Mouse (Mus musculus) splenic B cell, adult 2 months (primary cell): ENCODE measurements around the gene Fstl1.

ENCODE experiments used
- DNase-seq: peaks from one replicate; pipeline ENCODE4 v3.0.0-alpha.2; 2011; ENCODE audit warnings: low read depth, low spot score
- H3K27me3 ChIP-seq: 2 replicates; pipeline ENCODE4 v1.6.1; 2012; ENCODE audit warnings: mild to moderate bottlenecking, low read length, moderate library complexity, mixed read lengths; ENCODE audit not compliant: control insufficient read depth, poor library complexity, insufficient read depth, severe bottlenecking
- H3K36me3 ChIP-seq: 2 replicates; pipeline ENCODE4 v1.6.1; 2012; ENCODE audit warnings: mild to moderate bottlenecking, low read length, moderate library complexity, mixed read lengths; ENCODE audit not compliant: control insufficient read depth, poor library complexity, insufficient read depth, severe bottlenecking

Fstl1 gene

DNA sequence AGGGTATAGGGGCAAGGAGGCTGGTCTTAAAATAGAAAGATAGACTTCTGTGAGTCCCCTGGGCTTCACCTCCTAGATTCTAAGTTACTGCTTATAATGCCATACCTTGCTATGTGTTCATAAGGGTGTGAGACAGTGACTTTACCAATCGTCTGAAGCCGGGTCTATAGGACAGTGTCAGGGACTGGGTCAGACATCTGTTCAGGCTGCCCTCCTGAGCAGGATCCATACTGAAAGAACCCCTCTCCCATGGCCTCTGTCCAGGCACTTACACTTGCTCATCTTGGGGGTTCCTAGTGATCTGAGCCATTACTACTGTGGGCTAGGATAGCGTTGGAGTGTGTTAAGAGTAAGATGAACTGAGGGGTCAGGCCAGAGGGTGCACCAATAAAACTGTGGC is 49.6 kb downstream of the Fstl1 start:
- Histone ChIP-seq H3K36me3 (no peaks in the 10 kb centered on the region), H3K27me3 (no peaks in the 10 kb centered on the region)
- DNase-seq = no peak

DNA sequence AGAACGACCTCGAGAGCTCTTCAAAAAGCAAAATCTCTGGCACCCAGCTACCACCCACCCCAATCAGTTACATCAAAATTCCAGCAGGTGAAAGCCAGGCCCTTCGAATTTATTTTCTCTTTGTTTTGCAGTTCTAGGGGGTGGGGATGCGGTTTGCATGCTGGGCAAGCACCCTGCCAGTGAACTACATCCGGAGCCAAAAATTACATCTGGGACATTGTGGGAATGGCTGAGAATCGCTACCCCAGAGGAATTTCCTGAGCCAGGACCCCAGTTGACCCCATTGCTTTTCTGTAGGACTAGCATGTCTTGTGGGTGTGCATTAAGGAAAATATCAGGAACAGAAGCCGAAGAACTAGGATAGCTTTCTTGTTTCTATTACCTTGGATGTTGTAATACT is 54.4 kb downstream of the Fstl1 start:
- Histone ChIP-seq H3K27me3 (no peaks in the 10 kb centered on the region), H3K36me3 (no peaks in the 10 kb centered on the region)
- DNase-seq = no peak

DNA sequence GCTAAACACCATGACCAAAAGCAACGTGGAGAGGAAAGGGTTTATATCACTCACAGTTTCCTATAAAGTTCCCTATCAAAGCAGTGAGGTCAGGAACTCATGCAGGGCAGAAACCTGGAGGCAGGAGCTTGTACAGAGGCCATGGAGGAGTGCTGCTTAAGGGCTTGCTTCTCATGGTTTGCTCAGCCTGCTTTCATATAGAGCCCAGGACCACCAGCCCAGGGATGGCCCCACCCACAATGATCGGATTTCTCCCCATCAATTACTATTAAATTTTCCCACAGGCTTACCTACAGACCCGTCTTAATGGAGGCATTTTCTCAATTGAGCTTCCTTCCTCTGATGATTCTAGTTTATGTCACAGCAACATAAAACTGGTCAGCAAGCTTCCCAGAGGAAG is 60.9 kb downstream of the Fstl1 start:
- no peak for DNase-seq
- Histone ChIP-seq H3K36me3 (no peaks in the 10 kb centered on the region), H3K27me3 (no peaks in the 10 kb centered on the region)

DNA sequence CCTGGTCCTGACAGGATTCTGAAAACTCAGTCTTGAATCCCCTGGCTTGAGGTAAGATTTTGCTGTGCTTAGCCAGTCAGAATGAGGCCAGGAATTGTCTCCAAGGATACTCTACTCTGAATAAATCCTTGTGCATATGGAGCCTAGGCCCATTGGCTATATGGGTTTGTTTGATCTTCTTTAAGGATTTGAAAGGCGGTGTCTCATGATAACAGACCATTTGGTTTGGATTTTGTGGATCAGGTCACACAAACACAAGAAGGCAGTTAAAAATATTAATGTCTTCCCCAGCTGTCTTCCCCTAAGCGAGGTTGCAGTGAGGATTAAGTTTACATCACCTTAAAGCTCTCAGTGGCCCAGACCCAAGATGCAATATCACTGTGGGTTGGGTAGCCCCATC is 65.8 kb downstream of the Fstl1 start:
- Histone ChIP-seq H3K36me3 (no peaks in the 10 kb centered on the region), H3K27me3 (no peaks in the 10 kb centered on the region)
- DNase-seq = no peak

DNA sequence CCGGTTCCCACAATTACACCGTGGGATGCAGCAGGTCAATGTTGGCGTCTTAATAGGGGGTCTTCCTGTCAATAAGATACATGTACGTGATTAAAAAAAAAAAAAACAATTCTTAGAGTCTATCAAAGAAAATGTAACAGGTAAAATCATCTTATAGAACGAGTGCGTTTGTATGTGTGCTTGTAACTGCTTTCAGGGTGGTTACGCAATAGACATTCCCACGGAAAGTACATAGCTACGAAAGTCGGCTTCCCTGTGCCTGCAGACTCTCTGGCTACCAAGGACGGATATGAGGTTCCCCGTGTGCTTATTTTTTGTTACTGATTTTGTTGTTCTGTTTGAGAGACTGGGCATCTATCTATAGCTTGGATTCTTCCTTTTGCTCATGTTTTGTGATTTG is 67.1 kb downstream of the Fstl1 start:
- DNase-seq = no peak
- Histone ChIP-seq H3K36me3 (no peaks in the 10 kb centered on the region), H3K27me3 (no peaks in the 10 kb centered on the region)

DNA sequence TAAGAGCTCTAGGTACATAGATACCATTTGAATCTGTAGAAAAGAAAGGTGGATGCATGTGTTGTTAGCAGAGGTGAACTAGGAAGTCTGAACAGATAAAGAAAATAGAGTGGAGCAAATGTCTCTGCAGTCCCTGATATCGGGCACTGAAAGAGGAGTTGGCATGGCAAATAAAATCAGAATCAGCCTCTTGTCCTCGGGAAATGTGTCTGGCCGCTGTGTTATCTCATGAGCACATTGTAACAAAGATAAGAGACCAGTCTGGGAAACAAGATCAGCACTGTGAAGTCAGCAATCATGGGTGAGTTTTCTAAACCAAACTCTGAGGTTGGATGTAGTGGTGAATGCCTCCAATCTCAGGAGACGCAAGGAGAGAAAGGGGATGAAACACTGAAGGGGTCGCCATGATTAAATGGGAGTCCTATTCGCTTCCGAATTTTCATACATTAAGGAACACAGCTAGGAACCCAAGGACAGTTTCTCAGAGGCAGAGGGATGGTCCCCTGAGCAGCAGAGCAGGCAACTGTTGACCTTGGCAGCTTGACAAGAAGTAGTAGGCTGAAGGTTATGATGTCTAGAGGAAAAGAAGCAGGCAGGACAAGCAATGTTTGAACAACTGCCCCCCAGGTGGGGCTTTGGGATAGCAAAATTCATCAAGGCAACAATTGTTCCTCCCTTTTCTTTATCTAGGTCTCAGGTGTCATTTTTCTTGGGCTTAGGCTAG is 68.7 kb downstream of the Fstl1 start:
- Histone ChIP-seq H3K27me3 (no peaks in the 10 kb centered on the region), H3K36me3 (no peaks in the 10 kb centered on the region)
- no peak for DNase-seq

DNA sequence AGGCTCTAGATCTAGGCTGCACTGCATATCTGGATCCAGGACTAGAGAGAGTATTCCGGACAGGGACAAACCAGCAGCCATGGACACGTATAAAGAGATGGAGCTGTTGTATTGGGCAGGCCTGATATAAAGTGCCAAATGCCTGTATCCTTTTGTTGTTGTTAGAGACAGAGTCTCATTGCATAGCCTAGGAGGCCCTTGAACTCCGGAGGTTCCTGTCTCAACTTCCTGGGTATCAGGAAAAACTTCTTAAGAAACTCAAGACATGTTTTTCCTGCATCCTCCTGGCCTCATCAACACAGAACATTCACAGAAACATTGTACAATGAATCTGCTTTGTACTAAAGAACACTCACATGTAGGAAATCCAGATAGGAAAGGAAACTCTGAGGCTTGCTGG is 70.4 kb downstream of the Fstl1 start:
- DNase-seq = no peak
- Histone ChIP-seq H3K27me3 (no peaks in the 10 kb centered on the region), H3K36me3 (no peaks in the 10 kb centered on the region)

DNA sequence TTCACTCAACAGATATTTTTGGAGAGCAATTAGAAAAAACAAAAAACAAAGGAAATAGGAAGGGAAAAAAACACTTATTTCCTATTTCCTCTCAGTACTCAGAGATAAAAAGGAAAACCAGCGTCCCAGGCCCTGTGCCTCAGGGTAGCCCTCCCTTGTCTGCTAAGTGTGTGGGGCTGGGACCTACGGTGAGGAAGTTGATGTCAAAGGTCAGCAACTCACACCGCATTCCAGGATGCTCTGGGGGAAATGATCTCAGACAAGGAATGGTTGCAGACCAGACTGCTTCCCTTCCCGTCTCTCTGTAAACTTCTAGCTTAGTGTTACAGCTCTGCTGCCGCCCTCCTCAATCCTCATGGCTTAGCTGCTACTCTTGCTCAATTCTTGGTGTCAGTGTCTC is 74.7 kb downstream of the Fstl1 start:
- no peaks in the 10 kb centered on the region for H3K36me3 ChIP-seq
- no peak for DNase-seq
- H3K27me3 ChIP-seq = no peaks in the 10 kb centered on the region

DNA sequence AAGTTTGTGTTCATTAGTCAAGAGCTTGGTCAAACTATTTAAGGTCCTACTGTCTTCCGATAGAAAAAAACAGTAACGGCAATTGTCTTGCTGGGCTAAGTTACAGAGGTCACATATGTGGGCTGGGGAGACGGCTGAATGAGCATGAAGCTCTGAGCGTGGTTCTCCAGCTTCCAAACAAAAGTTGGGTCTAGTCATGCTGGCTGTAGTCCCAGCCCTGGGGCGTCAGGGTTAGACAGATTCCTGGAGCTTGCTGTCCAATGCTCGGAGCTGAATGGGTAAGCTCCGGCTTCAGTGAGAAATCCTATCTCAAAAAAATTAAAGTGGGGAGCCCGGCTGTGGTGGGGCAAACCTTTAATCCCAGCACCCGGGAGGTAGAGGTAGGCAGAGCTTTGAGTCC is 76.6 kb downstream of the Fstl1 start:
- Histone ChIP-seq H3K27me3 (no peaks in the 10 kb centered on the region), H3K36me3 (no peaks in the 10 kb centered on the region)
- DNase-seq = no peak

DNA sequence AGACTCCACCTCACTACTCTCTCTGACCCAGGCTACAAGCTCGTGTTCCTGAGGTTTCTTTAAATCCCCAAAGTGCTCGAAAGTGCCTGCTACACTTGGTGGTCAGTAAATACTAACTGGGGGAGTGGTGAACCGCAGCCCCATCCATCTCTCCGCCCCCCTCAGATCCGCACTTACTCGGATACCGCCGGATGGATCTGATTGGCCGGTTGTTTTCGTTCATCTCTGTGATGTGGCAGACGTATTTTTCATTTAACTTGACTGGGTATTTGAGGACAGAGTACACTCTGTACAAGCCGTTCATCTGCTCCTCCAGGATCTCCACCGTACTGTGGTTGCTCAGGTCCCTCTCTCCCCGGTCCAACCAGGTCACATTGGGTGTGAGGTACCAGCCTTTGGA is 77.4 kb downstream of the Fstl1 start:
- no peak for DNase-seq
- Histone ChIP-seq H3K27me3 (no peaks in the 10 kb centered on the region), H3K36me3 (no peaks in the 10 kb centered on the region)

DNA sequence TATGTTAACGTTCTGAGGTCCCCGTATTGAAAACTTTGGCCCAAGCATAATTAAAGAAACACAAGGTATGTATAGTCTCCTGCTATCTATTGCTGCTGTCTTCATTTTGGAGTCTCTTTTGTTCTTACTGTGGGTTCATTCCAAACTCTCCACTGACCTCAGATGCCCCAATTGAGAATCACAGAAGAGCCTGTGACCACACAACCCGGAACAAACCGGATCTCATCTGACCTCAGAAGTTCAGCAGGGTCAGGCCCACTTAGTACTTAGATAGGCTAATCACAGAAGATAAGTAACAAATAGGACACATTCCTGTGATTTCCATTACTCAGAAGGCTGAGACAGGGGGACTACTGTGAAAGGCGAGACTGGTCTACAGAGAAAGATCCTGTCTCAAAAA is 77.9 kb downstream of the Fstl1 start:
- DNase-seq = no peak
- no peaks in the 10 kb centered on the region for H3K27me3 ChIP-seq

DNA sequence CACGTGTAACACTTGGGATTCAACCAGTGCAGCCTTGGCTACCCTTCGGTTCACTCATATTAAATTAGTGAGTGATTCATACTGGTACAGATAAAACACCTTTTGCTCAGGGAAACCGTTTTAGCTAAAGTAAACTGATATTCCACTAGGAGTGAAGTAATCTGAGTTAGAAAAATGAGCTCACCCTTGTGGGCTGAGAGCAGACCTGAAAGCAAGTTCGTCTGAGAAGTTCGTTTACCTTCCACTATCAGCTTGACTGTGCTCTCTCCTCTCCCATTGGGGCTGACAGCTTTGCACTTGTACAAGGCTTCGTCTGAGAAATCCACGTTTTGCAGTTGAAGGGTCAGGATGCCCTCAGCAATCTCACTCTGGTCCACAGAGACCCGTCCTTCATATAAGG is 78.9 kb downstream of the Fstl1 start:
- Histone ChIP-seq H3K36me3 (no peaks in the 10 kb centered on the region), H3K27me3 (no peaks in the 10 kb centered on the region)
- DNase-seq = no peak

More for the DNA sequence above, 77.9 kb downstream of the Fstl1 start:
- no peaks in the 10 kb centered on the region for H3K36me3 ChIP-seq

DNA sequence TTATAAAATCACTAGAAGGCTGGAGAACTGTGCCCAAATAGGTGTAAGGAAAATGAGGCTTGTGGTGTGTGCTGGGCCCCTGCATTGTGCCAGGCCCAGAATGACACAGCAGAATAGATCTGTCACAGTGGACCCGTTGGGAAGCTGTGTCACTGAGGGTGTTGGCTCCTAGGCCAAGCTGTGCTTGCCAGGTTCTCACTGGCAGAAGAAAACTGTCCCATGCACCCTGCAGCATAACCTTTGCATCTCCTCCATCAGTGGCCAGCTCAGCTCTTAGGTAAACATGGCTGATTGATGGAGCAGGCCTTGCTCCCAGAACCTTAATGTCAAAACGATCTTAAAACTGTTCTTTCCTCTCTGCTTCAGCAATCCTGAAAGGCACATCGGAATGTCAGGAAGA is 79.7 kb downstream of the Fstl1 start:
- Histone ChIP-seq H3K36me3 (no peaks in the 10 kb centered on the region), H3K27me3 (no peaks in the 10 kb centered on the region)

DNA sequence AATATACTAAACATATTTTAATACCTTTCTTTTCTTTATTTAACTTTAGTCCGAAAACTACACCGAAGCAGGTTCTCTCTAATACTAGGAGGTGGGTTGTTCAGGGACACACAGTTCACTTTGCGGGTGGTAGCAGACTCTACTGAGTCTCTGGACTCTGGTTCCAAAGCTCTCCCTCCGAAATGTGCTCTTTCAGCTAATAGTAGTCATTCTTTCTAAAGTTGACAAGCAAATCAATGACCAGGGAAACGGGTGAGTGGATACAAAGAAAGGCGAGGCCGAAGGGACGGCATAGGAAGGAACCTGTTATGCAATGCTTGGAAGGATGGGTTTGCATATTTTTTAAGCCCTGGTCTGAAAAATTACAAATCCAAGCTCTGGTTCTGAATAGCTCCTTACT is 80.8 kb downstream of the Fstl1 start:
- H3K36me3 ChIP-seq = no peaks in the 10 kb centered on the region
- no peak for DNase-seq
- H3K27me3 ChIP-seq = no peaks in the 10 kb centered on the region

More for the DNA sequence above, 79.7 kb downstream of the Fstl1 start:
- DNase-seq = no peak

DNA sequence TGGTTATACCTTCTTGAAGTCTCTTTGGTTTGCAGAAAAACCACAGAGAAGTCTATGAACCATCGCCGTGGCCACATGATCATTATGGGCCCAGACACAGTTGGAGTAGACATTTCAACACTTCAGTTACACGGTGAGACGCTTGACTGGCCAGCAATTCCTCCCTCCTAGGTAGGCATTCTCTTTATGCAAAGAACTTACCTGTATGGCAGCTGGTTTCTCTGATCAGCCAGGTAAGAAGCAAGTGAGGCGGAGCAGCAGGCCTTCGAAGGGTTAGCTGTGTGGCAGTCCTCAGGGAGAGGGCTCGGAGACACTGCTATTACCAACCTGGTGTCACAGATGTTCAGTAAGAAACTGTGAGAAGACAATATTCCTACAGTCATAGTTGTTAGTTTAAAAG is 83.5 kb downstream of the Fstl1 start:
- Histone ChIP-seq H3K36me3 (no peaks in the 10 kb centered on the region), H3K27me3 (no peaks in the 10 kb centered on the region)
- DNase-seq = no peak

DNA sequence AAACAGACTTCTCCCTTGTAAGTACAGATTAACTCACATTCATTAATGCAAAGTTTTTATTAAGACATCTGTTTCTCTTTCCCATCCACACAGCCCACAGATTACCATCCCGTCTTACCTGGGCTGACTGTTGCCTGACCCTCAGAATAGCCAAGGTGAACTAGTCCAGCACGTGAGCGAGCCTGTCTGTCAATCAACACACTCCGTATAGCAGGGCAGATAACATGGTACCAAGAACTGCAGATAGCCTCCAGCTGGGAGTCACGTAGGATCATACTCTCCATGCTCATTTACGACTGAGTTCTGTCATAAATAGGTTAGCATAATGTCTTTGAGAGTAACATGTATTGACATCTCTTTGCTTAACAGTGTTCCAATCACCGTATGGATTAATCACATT is 84.4 kb downstream of the Fstl1 start, which contains the start of gene Gm36028:
Gene Gm36028, minus strand, starts transcription at position 118 of the 400 bp plus-strand sequence.
- no peak for DNase-seq
- no peaks in the 10 kb centered on the region for H3K27me3 ChIP-seq
- H3K36me3 ChIP-seq = no peaks in the 10 kb centered on the region
